Mouse (Mus musculus) kidney, adult 2 months (tissue): ENCODE measurements at regions not wholly inside any gene's neighbourhood (a gene's known extent, or its start where the extent isn't known, plus 50 kb on each side); places are given as distances from the start of the nearest gene placed in this dataset.

Source experiments
- CTCF ChIP-seq: fragments of 200-500 bp; conservative IDR thresholded peaks from 2 replicates; pipeline ENCODE4 v1.5.1; 2011; ENCODE audit warnings: low read depth, mild to moderate bottlenecking, control low read depth, low read length, moderate library complexity, mixed read lengths; ENCODE audit not compliant: insufficient read depth, insufficient read length
- POLR2A ChIP-seq: fragments of 200-500 bp; IDR thresholded peaks from one replicate; pipeline ENCODE4 v1.6.1; 2011; ENCODE audit warnings: low read depth, low read length, control low read depth

DNA sequence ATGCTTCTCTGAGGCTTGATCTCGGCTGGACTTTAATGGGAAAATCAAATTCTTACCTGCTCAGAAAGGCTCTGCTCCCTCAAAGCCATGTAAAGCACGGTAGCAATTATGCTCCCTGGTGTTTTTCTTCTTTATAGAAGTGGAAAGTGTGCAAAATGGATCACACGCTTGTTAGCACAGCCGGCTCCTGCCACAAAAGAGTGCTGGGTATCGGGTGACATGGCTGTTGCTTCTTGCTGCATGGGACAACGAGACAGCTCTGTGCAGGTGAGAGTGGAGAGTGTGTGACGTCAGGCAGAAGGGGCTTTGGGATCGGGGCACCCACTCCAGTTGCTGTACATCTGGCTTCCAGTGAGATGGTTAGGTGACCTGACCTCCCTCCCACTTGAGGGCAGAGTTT lies 104.9 kb downstream of the Kif26a start:
- TF ChIP-seq CTCF = no peak
- no peak for TF ChIP-seq POLR2A
